Mouse (Mus musculus) testis, adult 2 months (tissue): ENCODE data around the gene Tcap. TPM values are rescaled to one million over a fixed set of nuclear protein-coding genes. Genes with fewer than 3 reads are reported as not detected.

Experiments used
- H3K27ac ChIP-seq: fragments of 200-500 bp; 2 replicates; pipeline ENCODE4 v1.5.1; 2012; ENCODE audit warnings: low read depth, low read length; ENCODE audit not compliant: control insufficient read depth, insufficient read depth
- H3K27me3 ChIP-seq: fragments of 200-500 bp; 2 replicates; pipeline ENCODE4 v1.6.1; 2012; ENCODE audit warnings: mild to moderate bottlenecking, low read length, moderate library complexity; ENCODE audit not compliant: control insufficient read depth, insufficient read depth
- H3K36me3 ChIP-seq: fragments of 200-500 bp; 2 replicates; pipeline ENCODE4 v1.6.1; 2012; ENCODE audit warnings: mild to moderate bottlenecking, low read length; ENCODE audit not compliant: control insufficient read depth, insufficient read depth
- H3K4me1 ChIP-seq: fragments of 200-500 bp; 2 replicates; pipeline ENCODE4 v1.6.1; 2012; ENCODE audit warnings: low read length; ENCODE audit not compliant: control insufficient read depth, insufficient read depth
- H3K4me3 ChIP-seq: fragments of 200-500 bp; 2 replicates; pipeline ENCODE4 v1.5.1; 2012; ENCODE audit warnings: low read depth, mild to moderate bottlenecking, low read length, moderate library complexity, mixed read lengths; ENCODE audit not compliant: control insufficient read depth
- CTCF ChIP-seq: fragments of 200-500 bp; IDR thresholded peaks from 2 replicates; pipeline ENCODE4 v1.5.1; 2012; ENCODE audit warnings: low read depth, mild to moderate bottlenecking, inconsistent platforms, low read length, moderate library complexity; ENCODE audit not compliant: control insufficient read depth, insufficient read depth, insufficient replicate concordance
- POLR2A ChIP-seq: fragments of 200-500 bp; IDR thresholded peaks from 2 replicates; pipeline ENCODE4 v1.6.1; 2012; ENCODE audit warnings: low read depth, mild to moderate bottlenecking, inconsistent platforms, low read length, moderate library complexity; ENCODE audit not compliant: control insufficient read depth
- polyA plus RNA-seq: library from polyadenylated mRNA; depleted of rRNA; stranded (reverse); fragments of >200 nt; gene quantifications from 2 replicates; pipeline ENCODE4 v1.2.3, GENCODE M21; 2012

Gene Tcap
- polyA plus RNA-seq, 1 experiment: not detected

DNA sequence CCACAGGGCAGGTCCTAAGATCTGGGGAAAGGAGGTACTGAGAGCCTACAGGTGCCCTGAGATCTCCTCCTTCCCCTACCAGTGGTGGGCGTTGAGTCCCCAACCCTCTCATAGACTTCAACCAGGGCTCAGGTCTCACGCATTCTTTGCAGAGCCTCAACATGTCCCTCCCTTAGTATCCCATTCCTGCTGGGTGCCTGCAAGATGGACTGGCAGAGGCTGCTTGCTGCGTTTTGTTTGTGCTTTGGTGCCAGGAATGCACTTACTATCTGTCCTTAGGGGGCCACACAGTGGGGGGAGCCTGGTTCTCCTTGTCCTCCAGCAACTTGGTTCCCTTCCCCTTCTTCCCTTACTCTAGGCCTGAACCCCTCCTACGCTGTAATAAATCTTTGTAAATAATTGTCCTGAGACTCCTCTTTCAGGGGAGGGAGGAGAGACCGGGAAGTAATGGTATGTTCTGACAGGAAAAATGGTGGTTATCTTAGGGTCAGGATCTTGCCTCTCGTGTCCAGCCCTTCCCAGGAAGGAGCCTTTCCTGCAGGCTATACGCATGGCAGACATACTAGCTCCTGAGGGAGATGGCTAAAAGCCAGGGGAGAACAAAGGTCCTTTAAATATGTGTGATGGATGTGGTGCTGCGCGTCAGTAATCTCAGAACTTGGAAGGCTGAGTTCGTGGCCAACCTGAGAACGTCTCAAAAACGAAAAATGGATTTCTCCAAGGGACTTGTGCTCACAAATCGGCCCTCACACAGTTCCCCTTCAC, 26.0 kb upstream of the Tcap start:
- Histone ChIP-seq H3K4me3 (peak overlapping the region; percentile 97), H3K4me1 (peaks cover 9% of the 10 kb centered on the region), H3K27ac (peak overlapping the region; percentile 63), H3K36me3 (no peaks in the 10 kb centered on the region), H3K27me3 (no peaks in the 10 kb centered on the region)
- TF ChIP-seq POLR2A (no peak), CTCF (no peak)

DNA sequence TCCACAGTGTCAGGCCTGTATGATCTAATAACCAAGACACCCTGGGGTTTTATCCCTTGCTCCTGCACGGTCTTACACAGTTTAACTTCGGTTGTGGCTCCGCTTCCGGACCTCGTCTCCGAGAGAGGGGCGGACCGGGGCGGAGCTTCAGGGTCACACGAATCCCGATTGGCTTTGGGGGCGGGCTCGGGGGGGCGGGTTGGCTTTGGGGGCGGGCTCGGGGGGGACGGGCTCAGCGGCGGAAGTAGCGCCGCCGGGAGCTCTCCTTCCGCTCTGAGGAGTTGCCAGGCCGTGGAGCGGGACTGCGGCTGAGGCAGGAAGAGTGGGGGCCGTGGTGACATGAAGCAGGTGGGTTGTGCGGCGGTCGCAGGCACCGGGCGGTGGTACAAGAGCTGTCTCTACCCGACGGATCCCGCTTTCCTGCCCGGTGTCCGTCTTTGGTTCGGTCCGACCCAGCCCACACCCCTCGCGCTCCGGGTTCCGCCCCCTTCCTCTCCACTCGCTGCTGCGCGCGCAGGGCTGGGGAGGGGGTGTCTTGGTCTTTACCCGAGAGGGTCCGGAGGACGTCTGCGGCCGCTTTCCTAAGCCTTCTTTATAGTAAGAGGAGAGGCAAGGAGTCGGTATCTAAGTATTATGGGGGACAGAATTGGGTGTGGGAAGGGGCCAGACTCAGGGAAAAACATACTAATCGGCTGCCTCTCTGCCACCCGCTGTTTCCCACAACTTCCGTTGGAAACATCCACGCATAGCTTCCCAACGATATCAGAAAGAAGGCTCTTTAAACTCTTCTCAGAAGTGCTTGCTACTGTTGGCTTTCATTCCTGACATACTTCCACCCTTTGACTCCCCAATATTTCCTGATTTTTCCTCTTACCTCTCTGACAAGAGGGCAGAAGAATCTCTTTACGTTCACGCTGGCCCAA, 25.2 kb upstream of the Tcap start, which contains the start of gene Stard3:
Gene Stard3 (plus strand): TSS at position 208 of the 923 bp plus-strand sequence.
- H3K27me3 ChIP-seq: no peaks in the 10 kb centered on the region
- peak within 1 kb of the TSS; percentile 95 for H3K27ac ChIP-seq
- no peaks in the 10 kb centered on the region for H3K36me3 ChIP-seq
- TF ChIP-seq POLR2A (peak; percentile 80), CTCF (no peak)
- peak within 1 kb of the TSS; percentile 97 for H3K4me3 ChIP-seq
- H3K4me1 ChIP-seq: peaks cover 9% of the 10 kb centered on the region

DNA sequence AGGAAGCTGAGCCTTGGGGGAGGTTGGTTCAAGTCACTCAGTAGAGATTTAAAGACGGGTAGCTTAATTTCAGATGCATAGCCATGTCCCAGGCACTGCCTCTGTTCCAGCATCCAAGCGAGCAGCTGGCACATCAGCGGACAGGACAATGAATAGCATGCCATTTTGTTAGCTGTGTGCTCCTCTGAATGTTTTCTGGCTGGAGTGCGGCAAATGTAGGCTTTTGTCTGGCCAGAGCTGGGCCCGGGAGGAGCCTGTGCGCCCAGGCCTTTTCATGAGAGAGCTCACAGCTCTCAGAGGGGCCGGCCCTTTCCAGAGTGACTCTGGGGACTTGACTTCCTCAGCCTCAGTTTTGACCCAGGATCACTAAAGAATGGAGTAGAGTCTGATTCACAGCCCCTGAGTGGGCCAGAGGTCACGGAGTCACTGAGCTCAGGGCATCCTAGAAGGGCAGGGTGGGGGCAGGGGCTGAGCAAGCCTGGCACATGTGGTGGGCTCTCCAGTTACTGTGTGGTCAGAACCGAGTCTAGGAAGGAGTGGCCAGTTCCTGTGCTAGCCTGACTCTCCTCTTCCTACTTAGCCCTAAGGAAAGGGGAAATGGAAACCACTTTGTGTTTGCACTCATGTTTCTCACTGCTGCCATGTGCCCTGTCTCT, 22.6 kb upstream of the Tcap start:
- Histone ChIP-seq H3K27me3 (no peaks in the 10 kb centered on the region), H3K27ac (no peak overlapping the region), H3K4me3 (no peak overlapping the region), H3K4me1 (peaks cover 9% of the 10 kb centered on the region), H3K36me3 (no peaks in the 10 kb centered on the region)
- TF ChIP-seq POLR2A: no peak
- TF ChIP-seq CTCF: no peak

- H3K4me3 ChIP-seq: no peak overlapping the region
- no peak overlapping the region for H3K27ac ChIP-seq
- TF ChIP-seq POLR2A: no peak
- no peaks in the 10 kb centered on the region for H3K27me3 ChIP-seq
- H3K4me1 ChIP-seq: peaks cover 5% of the 10 kb centered on the region
- no peaks in the 10 kb centered on the region for H3K36me3 ChIP-seq
These were observed 19.8 kb upstream of the Tcap start for GRCm38 (mm10) chr11:98363817-98364216.

DNA sequence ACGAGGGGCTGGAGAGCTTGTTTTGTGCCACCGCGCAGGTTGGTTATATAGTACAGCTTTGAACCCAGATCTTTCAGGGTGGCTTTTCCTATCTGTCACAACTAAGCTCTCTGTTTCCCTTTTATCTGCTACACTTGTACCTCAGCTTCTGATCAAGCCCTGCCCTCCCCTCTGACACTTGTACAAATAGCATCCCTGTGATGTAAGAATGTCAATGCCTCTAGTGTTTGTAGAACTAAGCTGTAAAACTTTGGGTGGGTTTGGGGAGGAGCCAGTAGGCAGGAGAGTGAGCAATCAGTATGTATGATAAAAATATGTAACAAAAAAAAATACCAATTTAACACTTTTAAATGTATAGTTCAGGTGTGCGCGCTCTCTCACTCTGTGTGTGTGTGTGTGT, 19.2 kb upstream of the Tcap start:
- Histone ChIP-seq H3K4me1 (no peaks in the 10 kb centered on the region; the same call in 1 of the 2 replicates), H3K27ac (no peak overlapping the region), H3K36me3 (no peaks in the 10 kb centered on the region), H3K4me3 (no peak overlapping the region), H3K27me3 (no peaks in the 10 kb centered on the region)
- TF ChIP-seq POLR2A (no peak), CTCF (no peak)

- no peak overlapping the region for H3K27ac ChIP-seq
- no peak overlapping the region for H3K4me3 ChIP-seq
- no peaks in the 10 kb centered on the region for H3K36me3 ChIP-seq
- H3K27me3 ChIP-seq: no peaks in the 10 kb centered on the region
- TF ChIP-seq POLR2A (no peak), CTCF (no peak)
- H3K4me1 ChIP-seq: peaks cover 6% of the 10 kb centered on the region
These were observed 17.3 kb upstream of the Tcap start for GRCm38 (mm10) chr11:98366290-98366689.
